ENCODE assay signal across 23 mouse cellular contexts in the genomic region with DNA sequence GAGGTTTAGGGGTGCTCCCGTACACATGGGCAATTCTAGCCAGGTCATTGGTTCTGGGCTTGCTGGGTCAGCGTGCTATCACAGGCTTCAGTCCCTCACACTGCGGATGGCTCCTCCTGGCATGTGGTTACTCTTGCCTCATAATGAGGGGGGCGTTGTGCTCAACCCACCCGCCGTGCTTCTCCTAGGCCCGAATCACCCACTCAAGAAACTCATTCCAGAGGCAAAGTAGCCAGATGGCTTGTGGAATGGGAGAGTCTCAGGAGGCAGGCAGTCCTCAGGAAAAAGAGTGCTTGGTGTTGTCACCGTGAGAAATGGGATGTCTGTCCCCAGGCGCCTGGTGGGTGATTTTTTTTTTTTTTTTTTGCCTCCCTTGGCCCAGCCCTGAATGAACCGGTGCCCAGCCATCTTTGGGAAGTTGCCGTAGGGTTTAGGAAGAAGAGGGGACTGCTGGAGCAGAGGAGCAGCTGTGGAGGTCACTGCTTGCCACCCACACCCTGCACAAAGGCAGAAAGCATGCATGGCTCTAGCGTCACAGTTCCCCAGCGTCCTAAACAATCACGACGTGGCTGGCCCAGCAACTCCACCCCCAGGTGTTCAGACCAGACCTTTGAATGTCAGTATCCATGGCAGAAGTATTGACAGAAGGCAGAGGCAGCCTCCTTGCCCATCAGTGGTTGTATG. TPM values are rescaled to one million over a fixed set of nuclear protein-coding genes. Genes with fewer than 3 reads are reported as not detected.
A peak's percentile ranks its signal among the peaks of the same experiment; 100 is the strongest.
DNase-seq lines count a peak whose midpoint lies in the region; ATAC-seq and TF ChIP-seq lines count a peak whose summit lies in the region.
"Had no signal": no experiment of that assay in that cellular context is flagged by ENCODE, and none has a peak within 500 bp of the region (broad histone marks: within the 10 kb centered on the region; RNA-seq: fewer than 3 reads in every experiment).

No protein-coding gene starts in this region.

- no peak overlapping the region for H3K4me3 ChIP-seq in forebrain, embryonic 13.5 days
- H3K4me3 ChIP-seq in forebrain, postnatal 0 days (ENCODE audit: low read depth, low read length), result no peak overlapping the region
- H3K4me3 ChIP-seq in hindbrain, embryonic 15.5 days, result no peak overlapping the region
- no peak overlapping the region for H3K4me3 ChIP-seq in hindbrain, embryonic 14.5 days (replicated peaks; ENCODE audit: low read length)
- no peak overlapping the region for H3K4me3 ChIP-seq in midbrain, embryonic 10.5 days
- no peak overlapping the region for H3K4me3 ChIP-seq in midbrain, postnatal 0 days (ENCODE audit: low read depth, low read length)
- H3K4me3 ChIP-seq: embryonic facial prominence, embryonic 10.5 days; forebrain, embryonic 10.5 days; limb, embryonic 12.5 days; midbrain, embryonic 13.5 days; stomach, embryonic 15.5 days had no signal

- WGBS in forebrain, embryonic 13.5 days, result 71% methylated on average over 15 of the region's 15 CpGs
- WGBS in forebrain, postnatal 0 days, result 65% methylated on average over 15 of the region's 15 CpGs
- 41% methylated on average over 15 of the region's 15 CpGs for WGBS in hindbrain, embryonic 15.5 days
- 44% methylated on average over 15 of the region's 15 CpGs for WGBS in hindbrain, embryonic 14.5 days
- 76% methylated on average over 15 of the region's 15 CpGs for WGBS in midbrain, embryonic 10.5 days
- WGBS in midbrain, postnatal 0 days, result 59% methylated on average over 15 of the region's 15 CpGs

- TF ChIP-seq CTCF in forebrain, postnatal 0 days (IDR thresholded peaks at IDR 0.05; ENCODE audit: low read depth), result no peak
- no peak for TF ChIP-seq CTCF in midbrain, postnatal 0 days (IDR thresholded peaks at IDR 0.05)

- H3K36me3 ChIP-seq in forebrain, embryonic 13.5 days (ENCODE audit: poor library complexity, severe bottlenecking), result peaks cover under 1% of the 10 kb centered on the region; the same call in 1 of the 2 replicates
- peaks cover under 1% of the 10 kb centered on the region; the same call in 1 of the 2 replicates for H3K36me3 ChIP-seq in forebrain, postnatal 0 days (ENCODE audit: insufficient read depth)
- H3K36me3 ChIP-seq in hindbrain, embryonic 15.5 days, result no peaks in the 10 kb centered on the region
- no peaks in the 10 kb centered on the region for H3K36me3 ChIP-seq in hindbrain, embryonic 14.5 days (replicated peaks; ENCODE audit: control insufficient read depth, insufficient read depth)
- no peaks in the 10 kb centered on the region for H3K36me3 ChIP-seq in midbrain, embryonic 10.5 days
- H3K36me3 ChIP-seq in midbrain, postnatal 0 days (ENCODE audit: insufficient read depth, low read length), result no peaks in the 10 kb centered on the region
- H3K36me3 ChIP-seq: embryonic facial prominence, embryonic 10.5 days; forebrain, embryonic 10.5 days; limb, embryonic 12.5 days; midbrain, embryonic 13.5 days; stomach, embryonic 15.5 days had no signal

- DNase-seq in forebrain, postnatal 0 days, result no peak
- DNase-seq in hindbrain, embryonic 14.5 days (ENCODE audit: low spot score), result no peak
- no peak for DNase-seq in midbrain, embryonic 10.5 days (ENCODE audit: low spot score)
- DNase-seq in midbrain, postnatal 0 days (ENCODE audit: low spot score), result no peak
- peak; percentile 10 for DNase-seq in thymus, postnatal 4 days
- DNase-seq in thymus, postnatal 0 days (ENCODE audit: low spot score), result no peak
- DNase-seq: adrenal gland, postnatal 10 days; cerebellum, adult 8-10 months; gastrocnemius, postnatal 10 days; kidney, postnatal 25 days; liver, postnatal 0 days; lung, postnatal 14 days; thymus, postnatal 36 days had no signal

- no peaks in the 10 kb centered on the region; the same call in 1 of the 2 replicates for H3K27me3 ChIP-seq in forebrain, embryonic 13.5 days
- no peaks in the 10 kb centered on the region for H3K27me3 ChIP-seq in forebrain, postnatal 0 days (ENCODE audit: insufficient read depth, low read length)
- no peaks in the 10 kb centered on the region for H3K27me3 ChIP-seq in hindbrain, embryonic 15.5 days
- H3K27me3 ChIP-seq in hindbrain, embryonic 14.5 days (ENCODE audit: control insufficient read depth, insufficient read depth, low read length), result no peaks in the 10 kb centered on the region
- H3K27me3 ChIP-seq in midbrain, embryonic 10.5 days (ENCODE audit: low read depth, poor library complexity, severe bottlenecking), result peaks cover 44% of the 10 kb centered on the region
- no peaks in the 10 kb centered on the region for H3K27me3 ChIP-seq in midbrain, postnatal 0 days (ENCODE audit: insufficient read depth, low read length)
- H3K27me3 ChIP-seq: limb, embryonic 12.5 days; stomach, embryonic 15.5 days had no signal

- no peak overlapping the region for H3K9ac ChIP-seq in forebrain, embryonic 13.5 days
- H3K9ac ChIP-seq in forebrain, postnatal 0 days, result no peak overlapping the region
- H3K9ac ChIP-seq in hindbrain, embryonic 15.5 days, result no peak overlapping the region
- H3K9ac ChIP-seq in hindbrain, embryonic 14.5 days, result no peak overlapping the region
- H3K9ac ChIP-seq in midbrain, postnatal 0 days (replicated peaks; ENCODE audit: low read length, poor library complexity, severe bottlenecking), result no peak overlapping the region
- H3K9ac ChIP-seq: limb, embryonic 12.5 days; liver, postnatal 0 days; midbrain, embryonic 13.5 days; stomach, embryonic 15.5 days had no signal

- H3K4me2 ChIP-seq in forebrain, embryonic 13.5 days, result no peak overlapping the region
- H3K4me2 ChIP-seq in forebrain, postnatal 0 days (ENCODE audit: low read depth), result no peak overlapping the region
- H3K4me2 ChIP-seq in hindbrain, embryonic 15.5 days, result no peak overlapping the region
- H3K4me2 ChIP-seq in hindbrain, embryonic 14.5 days (replicated peaks), result no peak overlapping the region
- H3K4me2 ChIP-seq in midbrain, postnatal 0 days (ENCODE audit: low read depth, low read length, poor library complexity, severe bottlenecking), result no peak overlapping the region
- H3K4me2 ChIP-seq: heart, embryonic 11.5 days; limb, embryonic 12.5 days; liver, embryonic 11.5 days; midbrain, embryonic 13.5 days; stomach, embryonic 15.5 days had no signal

- ATAC-seq in forebrain, embryonic 13.5 days, result no peak
- no peak for ATAC-seq in forebrain, postnatal 0 days
- ATAC-seq in hindbrain, embryonic 15.5 days (ENCODE audit: low FRiP score, low read depth), result no peak
- no peak for ATAC-seq in hindbrain, embryonic 14.5 days (ENCODE audit: low FRiP score)
- ATAC-seq in midbrain, postnatal 0 days (ENCODE audit: low FRiP score), result no peak
- ATAC-seq: intestine, postnatal 0 days; liver, postnatal 0 days; midbrain, embryonic 13.5 days had no signal

- H3K4me1 ChIP-seq in forebrain, embryonic 13.5 days, result peaks cover 69% of the 10 kb centered on the region
- H3K4me1 ChIP-seq in forebrain, postnatal 0 days (ENCODE audit: insufficient read depth), result peaks cover 29% of the 10 kb centered on the region
- peaks cover 64% of the 10 kb centered on the region for H3K4me1 ChIP-seq in hindbrain, embryonic 15.5 days (replicated peaks)
- H3K4me1 ChIP-seq in hindbrain, embryonic 14.5 days (replicated peaks; ENCODE audit: control insufficient read depth, insufficient read depth, low read length), result peaks cover 50% of the 10 kb centered on the region
- peaks cover 55% of the 10 kb centered on the region for H3K4me1 ChIP-seq in midbrain, embryonic 10.5 days
- H3K4me1 ChIP-seq in midbrain, postnatal 0 days (ENCODE audit: insufficient read depth, low read length), result peaks cover 34% of the 10 kb centered on the region

- H3K9me3 ChIP-seq in forebrain, embryonic 13.5 days (replicated peaks), result no peaks in the 10 kb centered on the region
- no peaks in the 10 kb centered on the region for H3K9me3 ChIP-seq in forebrain, postnatal 0 days (ENCODE audit: low read length)
- H3K9me3 ChIP-seq in hindbrain, embryonic 15.5 days, result no peaks in the 10 kb centered on the region
- no peaks in the 10 kb centered on the region for H3K9me3 ChIP-seq in hindbrain, embryonic 14.5 days (ENCODE audit: control insufficient read depth, low read length)
- no peaks in the 10 kb centered on the region for H3K9me3 ChIP-seq in midbrain, embryonic 10.5 days (replicated peaks)
- no peaks in the 10 kb centered on the region for H3K9me3 ChIP-seq in midbrain, postnatal 0 days (ENCODE audit: low read length)
- H3K9me3 ChIP-seq: embryonic facial prominence, embryonic 10.5 days; forebrain, embryonic 10.5 days; limb, embryonic 12.5 days; midbrain, embryonic 13.5 days; stomach, embryonic 15.5 days had no signal

- peak overlapping the region; percentile 76; the same call in 1 of the 2 replicates for H3K27ac ChIP-seq in forebrain, embryonic 13.5 days
- no peak overlapping the region for H3K27ac ChIP-seq in forebrain, postnatal 0 days (ENCODE audit: low read depth, low read length)
- peak overlapping the region; percentile 51; the same call in 1 of the 2 replicates for H3K27ac ChIP-seq in hindbrain, embryonic 15.5 days (replicated peaks)
- no peak overlapping the region for H3K27ac ChIP-seq in hindbrain, embryonic 14.5 days
- peak overlapping the region; percentile 9; the same call in 1 of the 2 replicates for H3K27ac ChIP-seq in midbrain, embryonic 10.5 days (replicated peaks)
- no peak overlapping the region for H3K27ac ChIP-seq in midbrain, postnatal 0 days (ENCODE audit: low read depth, low read length)
- H3K27ac ChIP-seq: embryonic facial prominence, embryonic 10.5 days; stomach, embryonic 15.5 days had no signal

RNA-seq across cellular contexts. Expression of a gene that starts 11.2 kb away (rescaled TPM):
- 67.9 and 73.9 TPM in 2 replicates for polyA plus RNA-seq in forebrain, embryonic 13.5 days (2015; fragmentation: Nextera tagmentation; extraction: Ambion mirVana)
- 392 and 416 TPM in 2 replicates for total RNA-seq in forebrain, postnatal 0 days (2014; rRNA removed)
- 117 and 122 TPM in 2 replicates for polyA plus RNA-seq in forebrain, postnatal 0 days (2015; fragmentation: Nextera tagmentation; extraction: Ambion mirVana)
- 81.6 and 90.9 TPM in 2 replicates for polyA plus RNA-seq in hindbrain, embryonic 15.5 days (2015; fragmentation: Nextera tagmentation; extraction: Ambion mirVana)
- 90.1 and 92.7 TPM in 2 replicates for polyA plus RNA-seq in hindbrain, embryonic 14.5 days (2014; fragmentation: Nextera tagmentation; extraction: Ambion mirVana)
- 5.2 and 11.2 TPM in 2 replicates for polyA plus RNA-seq in midbrain, embryonic 10.5 days (2016; fragmentation: Nextera tagmentation; extraction: Ambion mirVana)
- 376 and 420 TPM in 2 replicates for total RNA-seq in midbrain, postnatal 0 days (2014; rRNA removed)
- polyA plus RNA-seq in midbrain, postnatal 0 days (2015; fragmentation: Nextera tagmentation; extraction: Ambion mirVana), result 77.3 and 85.2 TPM in 2 replicates
- 1.2 and 1.7 TPM in 2 replicates for polyA plus RNA-seq in thymus, postnatal 0 days (2015; fragmentation: Nextera tagmentation; extraction: Ambion mirVana)

RNA-seq across cellular contexts. Expression of a gene that starts 59.6 kb away (rescaled TPM):
- 370 and 373 TPM in 2 replicates for polyA plus RNA-seq in forebrain, embryonic 13.5 days (2015; fragmentation: Nextera tagmentation; extraction: Ambion mirVana)
- 30.2 and 33.4 TPM in 2 replicates for total RNA-seq in forebrain, postnatal 0 days (2014; rRNA removed)
- 280 and 310 TPM in 2 replicates for polyA plus RNA-seq in forebrain, postnatal 0 days (2015; fragmentation: Nextera tagmentation; extraction: Ambion mirVana)
- 264 and 269 TPM in 2 replicates for polyA plus RNA-seq in hindbrain, embryonic 15.5 days (2015; fragmentation: Nextera tagmentation; extraction: Ambion mirVana)
- polyA plus RNA-seq in hindbrain, embryonic 14.5 days (2014; fragmentation: Nextera tagmentation; extraction: Ambion mirVana), result 256 and 266 TPM in 2 replicates
- polyA plus RNA-seq in midbrain, embryonic 10.5 days (2016; fragmentation: Nextera tagmentation; extraction: Ambion mirVana), result 400 and 418 TPM in 2 replicates
- 24.6 and 44.5 TPM in 2 replicates for total RNA-seq in midbrain, postnatal 0 days (2014; rRNA removed)
- polyA plus RNA-seq in midbrain, postnatal 0 days (2015; fragmentation: Nextera tagmentation; extraction: Ambion mirVana), result 259 and 278 TPM in 2 replicates
- 261 and 287 TPM in 2 replicates for polyA plus RNA-seq in thymus, postnatal 0 days (2015; fragmentation: Nextera tagmentation; extraction: Ambion mirVana)

Comparison
In these comparisons a context has a peak if more than half of its experiments do, and no peak if none do; other contexts are left out.
1. H3K27ac ChIP-seq: peak in forebrain, embryonic 13.5 days (single experiment), hindbrain, embryonic 15.5 days (single experiment) and midbrain, embryonic 10.5 days (single experiment); none in forebrain, postnatal 0 days (single experiment), hindbrain, embryonic 14.5 days (single experiment) and midbrain, postnatal 0 days (single experiment).